Mouse (Mus musculus) CH12.LX (cell line): ENCODE data around the gene Rab17. TPM values are rescaled to one million over a fixed set of nuclear protein-coding genes. Genes with fewer than 3 reads are reported as not detected.

Experiments used
- DNase-seq: peaks from one replicate; pipeline ENCODE4 v3.0.0-alpha.2; 2013; ENCODE audit errors: extremely low read depth
- H3K27ac ChIP-seq: 2 replicates; pipeline ENCODE4 v1.5.1; 2012; ENCODE audit warnings: low read depth, mild to moderate bottlenecking, control low read depth, moderate library complexity; ENCODE audit not compliant: insufficient read depth
- H3K27me3 ChIP-seq: replicated peaks from 2 replicates; pipeline ENCODE3; 2012; ENCODE audit warnings: inconsistent platforms
- H3K36me3 ChIP-seq, 2 experiments: replicated peaks in 1 of 2; 2 replicates each; pipeline versions ENCODE3 to v1.6.1; 2012; ENCODE audit warnings: inconsistent platforms in 1 of 2, low read length in 1 of 2, mild to moderate bottlenecking in 1 of 2, mixed read lengths in 1 of 2, moderate library complexity in 1 of 2; ENCODE audit not compliant: control insufficient read depth in 1 of 2, insufficient read depth in 1 of 2
- H3K4me1 ChIP-seq, 2 experiments: 2 replicates each; pipeline ENCODE4 v1.6.1; 2012; ENCODE audit warnings: inconsistent platforms in 1 of 2, moderate library complexity in 1 of 2; ENCODE audit not compliant: insufficient read depth in 2 of 2, control insufficient read depth in 1 of 2
- H3K4me2 ChIP-seq: 2 replicates; pipeline ENCODE4 v1.6.1; 2012; ENCODE audit warnings: low read depth, mild to moderate bottlenecking, control low read depth; ENCODE audit not compliant: poor library complexity, insufficient read depth, severe bottlenecking
- H3K4me3 ChIP-seq, 3 experiments: fragments of 150-350 bp in 1 of 3; sonication (generic) in 1 of 3; replicated peaks in 1 of 3; 2 replicates each; pipeline versions ENCODE3 to v1.5.1; 2011 to 2012; ENCODE audit warnings: low read depth in 2 of 3, low read length in 2 of 3, mild to moderate bottlenecking in 2 of 3, moderate library complexity in 2 of 3, control low read depth in 1 of 3, improper control_type of control experiment in 1 of 3, inconsistent platforms in 1 of 3, mixed read lengths in 1 of 3; ENCODE audit not compliant: poor library complexity in 1 of 3
- H3K79me2 ChIP-seq: replicated peaks from 2 replicates; pipeline ENCODE4 v1.6.1; 2012; ENCODE audit warnings: mild to moderate bottlenecking, moderate library complexity; ENCODE audit not compliant: control insufficient read depth, poor library complexity, insufficient read depth, severe bottlenecking; ENCODE audit errors: extremely low read depth
- H3K9ac ChIP-seq: 2 replicates; pipeline ENCODE4 v1.6.1; 2012; ENCODE audit warnings: low read depth, mild to moderate bottlenecking, control low read depth, moderate library complexity; ENCODE audit not compliant: insufficient read depth
- H3K9me3 ChIP-seq: replicated peaks from 2 replicates; pipeline ENCODE3; 2012; ENCODE audit warnings: low read length, inconsistent platforms, mixed read lengths
- BHLHE40 ChIP-seq: IDR thresholded peaks from 2 replicates; pipeline ENCODE4 v1.6.1; 2011; ENCODE audit warnings: mild to moderate bottlenecking, low read depth, low read length, improper control_type of control experiment
- CHD1 ChIP-seq: IDR thresholded peaks from 2 replicates; pipeline ENCODE4 v1.6.1; 2012; ENCODE audit warnings: low read depth, low read length, improper control_type of control experiment, inconsistent platforms
- CHD2 ChIP-seq: IDR thresholded peaks from 2 replicates; pipeline ENCODE4 v1.6.1; 2011; ENCODE audit warnings: low read length, improper control_type of control experiment
- CTCF ChIP-seq, 2 experiments: IDR thresholded peaks in 1 of 2; conservative IDR thresholded peaks in 1 of 2; 2 replicates each; pipeline ENCODE4 v1.5.1; 2011 to 2012; ENCODE audit warnings: low read depth in 2 of 2, low read length in 2 of 2, improper control_type of control experiment in 1 of 2, inconsistent platforms in 1 of 2, mild to moderate bottlenecking in 1 of 2, moderate library complexity in 1 of 2
- E2F4 ChIP-seq: IDR thresholded peaks from 2 replicates; pipeline ENCODE4 v1.6.1; 2011; ENCODE audit warnings: low read depth, low read length, improper control_type of control experiment; ENCODE audit not compliant: insufficient replicate concordance
- EP300 ChIP-seq: IDR thresholded peaks from 2 replicates; pipeline ENCODE4 v1.6.1; 2011; ENCODE audit warnings: low read length, improper control_type of control experiment
- IRF4 ChIP-seq: IDR thresholded peaks from 2 replicates; pipeline ENCODE4 v1.6.1; 2014; ENCODE audit warnings: low read depth, mild to moderate bottlenecking, inconsistent platforms, low read length, improper control_type of control experiment
- JUN ChIP-seq: IDR thresholded peaks from 2 replicates; pipeline ENCODE4 v1.6.1; 2011; ENCODE audit warnings: low read depth, mild to moderate bottlenecking, low read length, improper control_type of control experiment, moderate library complexity; ENCODE audit not compliant: insufficient read depth
- JUND ChIP-seq: conservative IDR thresholded peaks from 2 replicates; pipeline ENCODE4 v1.6.1; 2011; ENCODE audit warnings: low read depth, low read length, improper control_type of control experiment
- KAT2A ChIP-seq: IDR thresholded peaks from 2 replicates; pipeline ENCODE4 v1.6.1; 2012; ENCODE audit warnings: low read length, improper control_type of control experiment, inconsistent platforms; ENCODE audit not compliant: insufficient replicate concordance
- MAFK ChIP-seq: IDR thresholded peaks from 2 replicates; pipeline ENCODE4 v1.6.1; 2011; ENCODE audit warnings: low read length, improper control_type of control experiment; ENCODE audit not compliant: insufficient replicate concordance
- MAX ChIP-seq: IDR thresholded peaks from 2 replicates; pipeline ENCODE4 v1.6.1; 2011; ENCODE audit warnings: low read length, improper control_type of control experiment
- MAZ ChIP-seq: IDR thresholded peaks from 2 replicates; pipeline ENCODE4 v1.6.1; 2012; ENCODE audit warnings: low read depth, mild to moderate bottlenecking, inconsistent platforms, low read length, improper control_type of control experiment, moderate library complexity
- NELFE ChIP-seq: IDR thresholded peaks from 2 replicates; pipeline ENCODE4 v1.6.1; 2011; ENCODE audit warnings: low read depth, low read length, improper control_type of control experiment
- PAX5 ChIP-seq: IDR thresholded peaks from 2 replicates; pipeline ENCODE4 v1.6.1; 2012; ENCODE audit warnings: low read length, inconsistent platforms, mixed read lengths
- POLR2AphosphoS2 ChIP-seq: IDR thresholded peaks from 2 replicates; pipeline ENCODE4 v1.6.1; 2011; ENCODE audit warnings: low read depth, low read length, improper control_type of control experiment
- SIN3A ChIP-seq: IDR thresholded peaks from 2 replicates; pipeline ENCODE4 v1.6.1; 2012; ENCODE audit warnings: low read length, improper control_type of control experiment, inconsistent platforms
- SMC3 ChIP-seq: IDR thresholded peaks from 2 replicates; pipeline ENCODE4 v1.6.1; 2011; ENCODE audit warnings: low read depth, low read length, improper control_type of control experiment
- USF1 ChIP-seq: IDR thresholded peaks from 2 replicates; pipeline ENCODE4 v1.6.1; 2014; ENCODE audit warnings: low read depth, mild to moderate bottlenecking, inconsistent platforms, low read length, improper control_type of control experiment
- USF2 ChIP-seq: conservative IDR thresholded peaks from 2 replicates; pipeline ENCODE4 v1.6.1; 2011; ENCODE audit warnings: low read depth, low read length, improper control_type of control experiment
- dilution Hi-C: fragments of 300-500 bp; cut with MboI; formaldehyde crosslinking; loops from 2 replicates; pipeline ENCODE4 v1.14.3; 2020; ENCODE audit warnings: low sequenced_read_pairs; ENCODE audit not compliant: extremely low pct_unique_long_range_greater_than_20kb, extremely low pct_ligation_motif_present
- in situ Hi-C: fragments of 300-500 bp; cut with MboI; formaldehyde crosslinking; loops from 3 replicates; pipeline ENCODE4 v1.14.3; 2019; ENCODE audit warnings: low sequenced_read_pairs, low pct_ligation_motif_present, low pct_unique_long_range_greater_than_20kb, mixed read lengths
- polyA plus RNA-seq: library from polyadenylated mRNA; unstranded; fragments of >175 nt; gene quantifications from 2 replicates; pipeline ENCODE4 v1.2.1, GENCODE M21; 2012; ENCODE audit warnings: low read depth; ENCODE audit not compliant: insufficient read length
- total RNA-seq, 2 experiments: library from RNA; depleted of rRNA; stranded (reverse); fragments of 300-350 nt in 1 of 2; fragments of >200 nt in 1 of 2; gene quantifications; 2 replicates each; pipeline ENCODE4 v1.2.3; 2012 to 2014

Rab17 gene
- total and polyA plus RNA-seq, 3 experiments, result 0.15 to 0.64 (median 0.59) TPM

DNA sequence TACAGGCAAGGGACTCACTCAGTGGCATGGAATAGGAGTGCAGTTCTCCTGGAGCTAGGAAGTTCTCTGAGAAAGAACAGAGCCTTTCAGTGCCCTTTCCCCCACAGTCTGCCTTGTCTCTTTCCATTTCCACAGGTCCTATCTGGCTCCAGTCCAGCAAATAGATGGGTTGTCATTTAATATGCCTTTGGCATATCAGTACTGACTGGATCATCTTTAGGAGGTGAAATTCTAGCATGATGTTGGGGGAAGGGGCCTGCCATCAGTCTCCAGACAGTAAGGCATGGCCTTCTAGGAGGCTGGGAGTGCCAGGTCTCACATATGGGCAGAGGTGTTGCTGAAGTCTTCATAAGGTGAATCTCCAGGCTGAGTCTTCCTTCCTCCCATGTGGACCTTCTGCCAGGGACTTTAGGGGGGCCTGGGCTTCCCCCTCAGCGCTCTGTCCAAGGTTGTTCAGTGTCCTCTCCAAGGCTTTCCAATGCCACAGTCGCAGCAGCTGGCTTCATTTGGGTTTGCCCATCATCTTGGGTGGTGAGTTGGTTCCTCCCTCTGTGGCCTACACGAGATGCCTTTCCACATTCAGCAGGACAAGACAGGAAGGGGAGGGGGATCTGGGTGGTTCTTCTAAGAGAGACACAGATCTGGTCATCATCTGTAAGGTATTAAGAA lies 32.5 kb upstream of the Rab17 start:
- H3K9ac ChIP-seq, result no peak overlapping the region
- dilution Hi-C loops (no loop called here), in situ Hi-C loops (no loop called here)
- peaks cover 7% of the 10 kb centered on the region for H3K9me3 ChIP-seq
- H3K27me3 ChIP-seq, result peaks cover 60% of the 10 kb centered on the region
- no peaks in the 10 kb centered on the region for H3K4me1 ChIP-seq
- TF ChIP-seq CHD1 (no peak), CHD2 (no peak), USF2 (no peak), IRF4 (no peak), PAX5 (no peak), BHLHE40 (no peak), EP300 (no peak), JUN (no peak), JUND (no peak), MAFK (no peak), SIN3A (no peak), MAZ (no peak), NELFE (no peak), POLR2AphosphoS2 (no peak), MAX (no peak), CTCF (conservative IDR thresholded peaks at IDR 0.05 in 1 of 2, IDR thresholded peaks at IDR 0.05 in 1 of 2; ENCODE audit: low read depth in 2 of 2, low read length in 2 of 2) (no peak)
- no peak overlapping the region for H3K27ac ChIP-seq
- no peak overlapping the region for H3K4me3 ChIP-seq
- H3K4me2 ChIP-seq, result no peak overlapping the region
- no peaks in the 10 kb centered on the region for H3K79me2 ChIP-seq
- DNase-seq, result no peak
- H3K36me3 ChIP-seq, result no peaks in the 10 kb centered on the region

DNA sequence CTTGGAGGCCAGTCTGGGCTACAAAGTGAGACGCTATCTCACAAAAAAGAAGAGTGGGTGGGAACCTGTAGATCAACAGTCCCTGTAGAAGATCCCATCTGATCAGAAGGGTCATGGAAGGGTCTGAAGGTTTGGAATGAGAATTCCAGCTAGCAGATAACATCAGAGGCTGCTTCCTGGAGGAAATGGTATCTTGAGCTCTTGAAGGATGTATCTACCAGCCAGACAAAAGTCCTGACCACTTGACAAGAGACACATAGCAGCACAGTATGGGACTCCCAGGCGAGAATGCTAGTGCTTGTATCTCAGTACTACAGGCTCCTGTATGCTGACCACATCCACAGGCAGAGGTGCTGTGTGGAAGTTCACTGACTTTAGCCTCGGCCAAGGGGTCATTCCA lies 31.6 kb upstream of the Rab17 start:
- Histone ChIP-seq H3K4me3 (no peak overlapping the region), H3K9me3 (peaks cover 10% of the 10 kb centered on the region), H3K27me3 (peaks cover 55% of the 10 kb centered on the region), H3K79me2 (no peaks in the 10 kb centered on the region), H3K4me2 (no peak overlapping the region), H3K9ac (no peak overlapping the region), H3K36me3 (no peaks in the 10 kb centered on the region), H3K27ac (no peak overlapping the region), H3K4me1 (no peaks in the 10 kb centered on the region)
- in situ Hi-C loops (no loop called here), dilution Hi-C loops (no loop called here)
- no peak for DNase-seq
- TF ChIP-seq CHD1, result no peak
- TF ChIP-seq USF1, result no peak
- TF ChIP-seq SMC3, result no peak
- no peak for TF ChIP-seq E2F4
- no peak for TF ChIP-seq MAX
- no peak for TF ChIP-seq EP300
- no peak for TF ChIP-seq KAT2A
